Mouse (Mus musculus) left cerebral cortex, postnatal 36 days (tissue): ENCODE results near the gene Prr18. TPM values are rescaled to one million over a fixed set of nuclear protein-coding genes. Genes with fewer than 3 reads are reported as not detected.

Experiments used
- DNase-seq, 2 experiments: peaks; one replicate each; pipeline ENCODE4 v3.0.0; 2021 to 2022; ENCODE audit warnings: low spot score in 2 of 2, mixed read lengths in 1 of 2
- intact Hi-C: fragments of 180-260 bp; cut with DNase I; formaldehyde crosslinking; loops from one replicate; pipeline ENCODE4 v1.15.1; 2025
- total RNA-seq, 2 experiments: library from RNA; stranded (reverse); gene quantifications; 2 replicates each; pipeline ENCODE4 v1.2.3; 2021

Prr18 gene
- total RNA-seq, 2 experiments from 2014 or later, result 14.4 to 23.3 TPM

GRCm38 (mm10) chr17:8372286-8373046 is 35.2 kb downstream of the Prr18 start:
- intact Hi-C loops, result loop anchor here (2.0 kb wide), 2 partner anchors 56 to 108 kb away; no protein-coding TSS in a partner anchor
- DNase-seq, result peak; percentile 66 to 77

- intact Hi-C loops, result no loop called here
Measured at GRCm38 (mm10) chr17:8377298-8377697, 40.0 kb downstream of the Prr18 start.

GRCm38 (mm10) chr17:8385441-8385840 is 48.2 kb downstream of the Prr18 start:
- no peak for DNase-seq
- intact Hi-C loops, result loop anchor here (5.0 kb wide), 1 partner anchor 212 kb away; no protein-coding TSS in a partner anchor

More at GRCm38 (mm10) chr17:8377298-8377697, 40.0 kb downstream of the Prr18 start:
- no peak for DNase-seq

- intact Hi-C loops, result loop anchor here (2.0 to 5.0 kb wide), 2 partner anchors 72 to 209 kb away; no protein-coding TSS in a partner anchor
- DNase-seq, result peak in 1 of 2 experiments; percentile 43
Measured at GRCm38 (mm10) chr17:8388463-8388862, 51.2 kb downstream of the Prr18 start.

- intact Hi-C loops, result loop anchor here (2.0 to 5.0 kb wide), 2 partner anchors 72 to 208 kb away; no protein-coding TSS in a partner anchor
- DNase-seq, result no peak
Measured at GRCm38 (mm10) chr17:8388990-8389789, 51.9 kb downstream of the Prr18 start.

- DNase-seq, result no peak
- intact Hi-C loops, result loop anchor here (2.0 to 5.0 kb wide), 2 partner anchors 71 to 208 kb away; no protein-coding TSS in a partner anchor
Measured at GRCm38 (mm10) chr17:8389790-8390095, 52.5 kb downstream of the Prr18 start.

- intact Hi-C loops, result no loop called here
- DNase-seq, result no peak
Measured at GRCm38 (mm10) chr17:8390487-8390886, 53.2 kb downstream of the Prr18 start.

Other genes with a start within 250 kb of the Prr18 start
- gene Gm49673, start 189.7 kb upstream of the Prr18 start, total RNA-seq, result under 1 TPM; 0.29 to 0.37 TPM
- 1 to 10 TPM; 4.6 to 5.1 TPM for gene Rnaset2a, start 189.4 kb upstream of the Prr18 start, total RNA-seq
- 10 to 100 TPM; 16.4 to 18.1 TPM for gene Fgfr1op, start 172.0 kb upstream of the Prr18 start, total RNA-seq
- gene Ccr6, start 101.4 kb upstream of the Prr18 start, total RNA-seq, result under 1 TPM in 1 of 2 experiments, not detected in 1; 0.57 TPM
- gene Mpc1, start 54.6 kb upstream of the Prr18 start, total RNA-seq, result 100 to 1,000 TPM; 166 to 173 TPM
- gene Sft2d1, start 26.4 kb upstream of the Prr18 start, total RNA-seq, result 10 to 100 TPM; 48.0 to 71.2 TPM
- gene T2, start 18.5 kb downstream of the Prr18 start, total RNA-seq, result under 1 TPM; 0.32 to 0.68 TPM
- gene T, start 97.0 kb downstream of the Prr18 start, total RNA-seq, result not detected
- 100 to 1,000 TPM in 1 of 2 experiments, 10 to 100 TPM in 1; 75.0 to 128 TPM for gene Pde10a, start 187.9 kb downstream of the Prr18 start, total RNA-seq
- not detected for gene Gm17087, start 229.5 kb downstream of the Prr18 start, total RNA-seq